Mouse (Mus musculus): ENCODE measurements around the gene Cd79b.
"Not testable (repeated sequence)": the region's sequence is repeated elsewhere in the genome, so short reads cannot be mapped to it uniquely, and the experiment has no call there.

Cd79b gene

GRCm38 (mm10) chr11:106314333-106314812 is at the start of gene Cd79b:
TSS of gene Cd79b (minus strand) at chr11:106314762.
- DNase-seq (ENCODE audit: low spot score): peak; percentile 40

GRCm38 (mm10) chr11:106359350-106359749 is 44.8 kb upstream of the Cd79b start:
- no peak for DNase-seq (ENCODE audit: low spot score)

GRCm38 (mm10) chr11:106355382-106356128 is 41.0 kb upstream of the Cd79b start:
- no peak for DNase-seq (ENCODE audit: low spot score)

- DNase-seq (ENCODE audit: low spot score): no peak
Observed at GRCm38 (mm10) chr11:106354181-106354580, 39.6 kb upstream of the Cd79b start.

GRCm38 (mm10) chr11:106353188-106353587 is 38.6 kb upstream of the Cd79b start, which contains the start of gene Scn4a:
TSS of gene Scn4a (minus strand) at chr11:106353288.
- DNase-seq (ENCODE audit: low spot score): no peak

GRCm38 (mm10) chr11:106351941-106352340 is 37.4 kb upstream of the Cd79b start:
- DNase-seq (ENCODE audit: low spot score): no peak

GRCm38 (mm10) chr11:106351253-106351652 is 36.7 kb upstream of the Cd79b start:
- no peak for DNase-seq (ENCODE audit: low spot score)

- no peak for DNase-seq (ENCODE audit: low spot score)
Observed at GRCm38 (mm10) chr11:106350853-106351252, 36.3 kb upstream of the Cd79b start.

- no peak for DNase-seq (ENCODE audit: low spot score)
Observed at GRCm38 (mm10) chr11:106349772-106350171, 35.2 kb upstream of the Cd79b start.

- no peak for DNase-seq (ENCODE audit: low spot score)
Observed at GRCm38 (mm10) chr11:106344910-106345309, 30.3 kb upstream of the Cd79b start.

GRCm38 (mm10) chr11:106340990-106341520 is 26.5 kb upstream of the Cd79b start:
- DNase-seq (ENCODE audit: low spot score): no peak

- not testable (repeated sequence) for DNase-seq (ENCODE audit: low spot score)
Observed at GRCm38 (mm10) chr11:106339323-106339722, 24.8 kb upstream of the Cd79b start.

GRCm38 (mm10) chr11:106338870-106339269 is 24.3 kb upstream of the Cd79b start:
- DNase-seq (ENCODE audit: low spot score): no peak

GRCm38 (mm10) chr11:106338029-106338428 is 23.5 kb upstream of the Cd79b start:
- no peak for DNase-seq (ENCODE audit: low spot score)

- no peak for DNase-seq (ENCODE audit: low spot score)
Observed at GRCm38 (mm10) chr11:106334066-106334465, 19.5 kb upstream of the Cd79b start.

GRCm38 (mm10) chr11:106332458-106332857 is 17.9 kb upstream of the Cd79b start:
- DNase-seq (ENCODE audit: low spot score): no peak

- DNase-seq (ENCODE audit: low spot score): peak; percentile 46
Observed at GRCm38 (mm10) chr11:106329682-106330081, 15.1 kb upstream of the Cd79b start.

- DNase-seq (ENCODE audit: low spot score): no peak
Observed at GRCm38 (mm10) chr11:106329128-106329527, 14.6 kb upstream of the Cd79b start.

- no peak for DNase-seq (ENCODE audit: low spot score)
Observed at GRCm38 (mm10) chr11:106328521-106328920, 14.0 kb upstream of the Cd79b start.

GRCm38 (mm10) chr11:106326475-106326874 is 11.9 kb upstream of the Cd79b start:
- DNase-seq (ENCODE audit: low spot score): no peak

GRCm38 (mm10) chr11:106325566-106326206 is 11.1 kb upstream of the Cd79b start:
- DNase-seq (ENCODE audit: low spot score): peak; percentile 58

GRCm38 (mm10) chr11:106324858-106325257 is 10.3 kb upstream of the Cd79b start:
- peak; percentile 54 for DNase-seq (ENCODE audit: low spot score)
